Mouse (Mus musculus): ENCODE measurements around the gene Tspan17. TPM values are rescaled to one million over a fixed set of nuclear protein-coding genes. Genes with fewer than 3 reads are reported as not detected.

The Tspan17 gene
- polyA plus RNA-seq, 1 experiment from 2014 or later: 2.2 TPM

GRCm38 (mm10) chr13:54749864-54750411 is 39.2 kb upstream of the Tspan17 start, which contains the start of gene Gprin1:
TSS of gene Gprin1 (minus strand) at chr13:54749874.
- DNase-seq: no peak
- Histone ChIP-seq H3K4me3 (ENCODE audit: low read depth, low read length) (peak within 1 kb of the TSS; percentile 43), H3K9ac (replicated peaks) (no peak within 1 kb of the TSS), H3K4me1 (ENCODE audit: insufficient read depth) (peaks cover 7% of the 10 kb centered on the region), H3K4me2 (ENCODE audit: low read depth, low read length) (peak within 1 kb of the TSS; percentile 72), H3K27me3 (ENCODE audit: insufficient read depth, low read length) (peaks cover 48% of the 10 kb centered on the region), H3K9me3 (ENCODE audit: low read length) (no peaks in the 10 kb centered on the region), H3K27ac (ENCODE audit: low read depth) (no peak within 1 kb of the TSS), H3K36me3 (replicated peaks; ENCODE audit: insufficient read depth, low read length) (no peaks in the 10 kb centered on the region)
- no peak for ATAC-seq
- 11% methylated on average over 25 of the region's 29 CpGs for WGBS (ENCODE audit: insufficient replicate concordance)
- TF ChIP-seq EP300 (IDR thresholded peaks at IDR 0.05; ENCODE audit: low read depth) (no peak), CTCF (IDR thresholded peaks at IDR 0.05; ENCODE audit: low read depth) (no peak)

GRCm38 (mm10) chr13:54750699-54751098 is 38.5 kb upstream of the Tspan17 start:
- WGBS (ENCODE audit: insufficient replicate concordance): 3% methylated on average over 8 of the region's 8 CpGs
- Histone ChIP-seq H3K36me3 (replicated peaks; ENCODE audit: insufficient read depth, low read length) (no peaks in the 10 kb centered on the region), H3K27ac (ENCODE audit: low read depth) (no peak overlapping the region), H3K4me1 (ENCODE audit: insufficient read depth) (peaks cover 7% of the 10 kb centered on the region), H3K9ac (replicated peaks) (no peak overlapping the region), H3K4me2 (ENCODE audit: low read depth, low read length) (no peak overlapping the region), H3K9me3 (ENCODE audit: low read length) (no peaks in the 10 kb centered on the region), H3K4me3 (ENCODE audit: low read depth, low read length) (no peak overlapping the region), H3K27me3 (ENCODE audit: insufficient read depth, low read length) (peaks cover 48% of the 10 kb centered on the region)
- DNase-seq (peak; percentile 34), ATAC-seq (no peak)
- no peak for TF ChIP-seq EP300 (IDR thresholded peaks at IDR 0.05; ENCODE audit: low read depth)
- no peak for TF ChIP-seq CTCF (IDR thresholded peaks at IDR 0.05; ENCODE audit: low read depth)

GRCm38 (mm10) chr13:54752656-54753055 is 36.5 kb upstream of the Tspan17 start:
- Histone ChIP-seq H3K9me3 (ENCODE audit: low read length) (no peaks in the 10 kb centered on the region), H3K4me3 (ENCODE audit: low read depth, low read length) (no peak overlapping the region), H3K4me1 (ENCODE audit: insufficient read depth) (peaks cover 8% of the 10 kb centered on the region), H3K9ac (replicated peaks) (no peak overlapping the region), H3K36me3 (replicated peaks; ENCODE audit: insufficient read depth, low read length) (no peaks in the 10 kb centered on the region), H3K27me3 (ENCODE audit: insufficient read depth, low read length) (peaks cover 39% of the 10 kb centered on the region), H3K4me2 (ENCODE audit: low read depth, low read length) (no peak overlapping the region), H3K27ac (ENCODE audit: low read depth) (no peak overlapping the region)
- DNase-seq (no peak), ATAC-seq (no peak)
- TF ChIP-seq CTCF (IDR thresholded peaks at IDR 0.05; ENCODE audit: low read depth) (no peak), EP300 (IDR thresholded peaks at IDR 0.05; ENCODE audit: low read depth) (no peak)
- 56% methylated on average over 10 of the region's 10 CpGs for WGBS (ENCODE audit: insufficient replicate concordance)

- ATAC-seq (no peak), DNase-seq (no peak)
- Histone ChIP-seq H3K27ac (ENCODE audit: low read depth) (no peak overlapping the region), H3K36me3 (replicated peaks; ENCODE audit: insufficient read depth, low read length) (no peaks in the 10 kb centered on the region), H3K9me3 (ENCODE audit: low read length) (no peaks in the 10 kb centered on the region), H3K4me1 (ENCODE audit: insufficient read depth) (peaks cover 15% of the 10 kb centered on the region), H3K4me2 (ENCODE audit: low read depth, low read length) (no peak overlapping the region), H3K4me3 (ENCODE audit: low read depth, low read length) (no peak overlapping the region), H3K9ac (replicated peaks) (no peak overlapping the region), H3K27me3 (ENCODE audit: insufficient read depth, low read length) (peaks cover 36% of the 10 kb centered on the region)
- no peak for TF ChIP-seq EP300 (IDR thresholded peaks at IDR 0.05; ENCODE audit: low read depth)
- TF ChIP-seq CTCF (IDR thresholded peaks at IDR 0.05; ENCODE audit: low read depth): no peak
- WGBS (ENCODE audit: insufficient replicate concordance): 47% methylated on average over 6 of the region's 6 CpGs
Measured at GRCm38 (mm10) chr13:54753733-54754132, 35.4 kb upstream of the Tspan17 start.

- Histone ChIP-seq H3K27ac (ENCODE audit: low read depth) (no peak overlapping the region), H3K4me2 (ENCODE audit: low read depth, low read length) (no peak overlapping the region), H3K4me3 (ENCODE audit: low read depth, low read length) (no peak overlapping the region), H3K9me3 (ENCODE audit: low read length) (no peaks in the 10 kb centered on the region), H3K27me3 (ENCODE audit: insufficient read depth, low read length) (peaks cover 39% of the 10 kb centered on the region), H3K4me1 (ENCODE audit: insufficient read depth) (peaks cover 12% of the 10 kb centered on the region), H3K36me3 (replicated peaks; ENCODE audit: insufficient read depth, low read length) (no peaks in the 10 kb centered on the region), H3K9ac (replicated peaks) (no peak overlapping the region)
- ATAC-seq (no peak), DNase-seq (no peak)
- WGBS (ENCODE audit: insufficient replicate concordance): 43% methylated on average over 12 of the region's 12 CpGs
- no peak for TF ChIP-seq CTCF (IDR thresholded peaks at IDR 0.05; ENCODE audit: low read depth)
- TF ChIP-seq EP300 (IDR thresholded peaks at IDR 0.05; ENCODE audit: low read depth): no peak
Measured at GRCm38 (mm10) chr13:54754169-54755080, 34.8 kb upstream of the Tspan17 start.

GRCm38 (mm10) chr13:54755201-54755830 is 33.9 kb upstream of the Tspan17 start:
- Histone ChIP-seq H3K9me3 (ENCODE audit: low read length) (no peaks in the 10 kb centered on the region), H3K4me3 (ENCODE audit: low read depth, low read length) (no peak overlapping the region), H3K27ac (ENCODE audit: low read depth) (no peak overlapping the region), H3K4me1 (ENCODE audit: insufficient read depth) (peaks cover 7% of the 10 kb centered on the region), H3K4me2 (ENCODE audit: low read depth, low read length) (no peak overlapping the region), H3K36me3 (replicated peaks; ENCODE audit: insufficient read depth, low read length) (no peaks in the 10 kb centered on the region), H3K9ac (replicated peaks) (no peak overlapping the region), H3K27me3 (ENCODE audit: insufficient read depth, low read length) (peaks cover 35% of the 10 kb centered on the region)
- TF ChIP-seq EP300 (IDR thresholded peaks at IDR 0.05; ENCODE audit: low read depth): no peak
- TF ChIP-seq CTCF (IDR thresholded peaks at IDR 0.05; ENCODE audit: low read depth): no peak
- ATAC-seq: no peak
- no peak for DNase-seq
- WGBS (ENCODE audit: insufficient replicate concordance): 30% methylated on average over 9 of the region's 9 CpGs
